Mouse (Mus musculus): ENCODE measurements around the gene Plxnd1. TPM values are rescaled to one million over a fixed set of nuclear protein-coding genes. Genes with fewer than 3 reads are reported as not detected.

Plxnd1 gene
- polyA plus RNA-seq, 1 experiment from 2014 or later: 23.8 TPM

DNA sequence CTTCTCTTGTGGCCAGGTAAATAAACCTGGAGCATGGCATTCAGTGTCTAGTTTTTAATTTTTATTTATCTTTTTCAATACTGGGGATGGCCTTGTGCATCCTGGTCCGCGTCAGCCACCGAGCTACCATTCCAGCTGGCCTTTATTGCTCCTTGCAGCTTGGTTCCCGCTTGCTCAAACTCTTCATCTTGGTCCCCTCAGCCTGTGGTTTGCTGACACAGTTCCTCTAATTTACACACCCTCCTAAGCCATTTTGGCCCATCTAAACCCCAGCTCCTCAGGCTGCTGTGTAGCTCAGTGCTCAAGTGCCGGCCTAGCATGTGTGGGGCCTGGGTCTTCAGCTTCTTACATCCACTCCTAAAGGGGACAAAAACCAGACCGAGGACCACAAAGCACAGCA lies 19.3 kb upstream of the Plxnd1 start:
- Histone ChIP-seq H3K36me3 (ENCODE audit: control insufficient read depth, insufficient read depth, low read length) (no peaks in the 10 kb centered on the region), H3K4me2 (ENCODE audit: low read depth) (no peak overlapping the region), H3K27ac (ENCODE audit: low read depth, low read length) (no peak overlapping the region), H3K4me1 (ENCODE audit: control insufficient read depth, insufficient read depth, low read length) (no peaks in the 10 kb centered on the region), H3K9me3 (ENCODE audit: control insufficient read depth, low read length) (no peaks in the 10 kb centered on the region), H3K4me3 (ENCODE audit: low read depth, low read length) (no peak overlapping the region), H3K27me3 (ENCODE audit: control insufficient read depth, insufficient read depth, low read length) (no peaks in the 10 kb centered on the region), H3K9ac (ENCODE audit: low read length) (no peak overlapping the region)
- ATAC-seq (ENCODE audit: insufficient read depth, low FRiP score, low TSS enrichment) (no peak), DNase-seq (ENCODE audit: low spot score) (no peak)
- 75% methylated on average over 6 of the region's 6 CpGs for WGBS

GRCm38 (mm10) chr6:116013687-116014086 lies 18.9 kb upstream of the Plxnd1 start:
- Histone ChIP-seq H3K4me1 (ENCODE audit: control insufficient read depth, insufficient read depth, low read length) (no peaks in the 10 kb centered on the region), H3K27me3 (ENCODE audit: control insufficient read depth, insufficient read depth, low read length) (no peaks in the 10 kb centered on the region), H3K9ac (ENCODE audit: low read length) (no peak overlapping the region), H3K9me3 (ENCODE audit: control insufficient read depth, low read length) (no peaks in the 10 kb centered on the region), H3K4me2 (ENCODE audit: low read depth) (no peak overlapping the region), H3K4me3 (ENCODE audit: low read depth, low read length) (no peak overlapping the region), H3K27ac (ENCODE audit: low read depth, low read length) (no peak overlapping the region), H3K36me3 (ENCODE audit: control insufficient read depth, insufficient read depth, low read length) (no peaks in the 10 kb centered on the region)
- WGBS: 65% methylated on average over 3 of the region's 3 CpGs
- no peak for DNase-seq (ENCODE audit: low spot score)
- ATAC-seq (ENCODE audit: insufficient read depth, low FRiP score, low TSS enrichment): no peak

DNA sequence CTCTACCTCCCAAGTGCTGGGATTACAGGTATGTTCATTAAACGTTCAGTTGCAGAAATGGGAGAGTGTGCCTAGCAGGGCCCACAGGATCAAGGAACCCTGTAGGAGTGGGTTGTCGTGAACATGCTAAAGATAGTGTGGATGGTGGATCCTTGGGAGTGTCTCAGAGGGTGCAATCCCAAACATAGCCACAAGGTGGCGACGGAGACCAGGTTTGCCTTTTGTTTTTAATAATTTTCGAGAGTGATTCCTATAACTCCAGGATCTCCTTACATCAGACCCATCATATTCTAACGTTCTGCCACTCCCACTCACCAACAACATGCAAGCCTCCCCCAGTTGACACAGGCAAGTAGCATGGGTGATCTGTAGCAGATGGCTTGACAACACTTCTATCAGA lies 15.7 kb upstream of the Plxnd1 start:
- Histone ChIP-seq H3K4me2 (ENCODE audit: low read depth) (no peak overlapping the region), H3K9me3 (ENCODE audit: control insufficient read depth, low read length) (no peaks in the 10 kb centered on the region), H3K4me1 (ENCODE audit: control insufficient read depth, insufficient read depth, low read length) (no peaks in the 10 kb centered on the region), H3K27ac (ENCODE audit: low read depth, low read length) (no peak overlapping the region), H3K36me3 (ENCODE audit: control insufficient read depth, insufficient read depth, low read length) (no peaks in the 10 kb centered on the region), H3K9ac (ENCODE audit: low read length) (no peak overlapping the region), H3K4me3 (ENCODE audit: low read depth, low read length) (no peak overlapping the region), H3K27me3 (ENCODE audit: control insufficient read depth, insufficient read depth, low read length) (no peaks in the 10 kb centered on the region)
- 3% methylated on average over 6 of the region's 6 CpGs for WGBS
- DNase-seq (ENCODE audit: low spot score) (peak; percentile 82), ATAC-seq (ENCODE audit: insufficient read depth, low FRiP score, low TSS enrichment) (no peak)

DNA sequence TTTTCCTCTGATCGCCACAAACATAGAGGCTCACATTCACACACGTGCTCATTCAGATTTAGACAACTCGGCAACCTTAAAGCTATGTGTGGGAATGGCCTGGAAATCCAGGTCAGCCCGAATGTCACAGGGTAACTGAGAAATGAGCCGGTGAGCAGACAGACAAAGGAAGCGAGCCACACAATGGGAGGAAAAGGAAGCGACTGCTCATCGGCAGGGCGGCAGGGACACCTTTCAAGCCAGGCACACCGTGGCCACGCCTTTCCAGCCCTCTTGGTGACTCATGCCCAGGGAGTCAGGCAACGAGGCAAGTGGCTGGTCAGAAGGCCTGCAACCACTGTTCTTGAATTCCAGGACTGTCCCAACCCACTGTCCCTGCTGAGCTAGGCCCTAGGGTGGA lies 14.6 kb upstream of the Plxnd1 start:
- 59% methylated on average over 12 of the region's 12 CpGs for WGBS
- no peaks in the 10 kb centered on the region for H3K36me3 ChIP-seq (ENCODE audit: control insufficient read depth, insufficient read depth, low read length)
- DNase-seq (ENCODE audit: low spot score): no peak
- H3K4me1 ChIP-seq (ENCODE audit: control insufficient read depth, insufficient read depth, low read length): no peaks in the 10 kb centered on the region
- no peak for ATAC-seq (ENCODE audit: insufficient read depth, low FRiP score, low TSS enrichment)
- H3K4me2 ChIP-seq (ENCODE audit: low read depth): no peak overlapping the region
- H3K9me3 ChIP-seq (ENCODE audit: control insufficient read depth, low read length): no peaks in the 10 kb centered on the region
- no peak overlapping the region for H3K9ac ChIP-seq (ENCODE audit: low read length)
- H3K4me3 ChIP-seq (ENCODE audit: low read depth, low read length): no peak overlapping the region
- no peak overlapping the region for H3K27ac ChIP-seq (ENCODE audit: low read depth, low read length)
- H3K27me3 ChIP-seq (ENCODE audit: control insufficient read depth, insufficient read depth, low read length): no peaks in the 10 kb centered on the region

DNA sequence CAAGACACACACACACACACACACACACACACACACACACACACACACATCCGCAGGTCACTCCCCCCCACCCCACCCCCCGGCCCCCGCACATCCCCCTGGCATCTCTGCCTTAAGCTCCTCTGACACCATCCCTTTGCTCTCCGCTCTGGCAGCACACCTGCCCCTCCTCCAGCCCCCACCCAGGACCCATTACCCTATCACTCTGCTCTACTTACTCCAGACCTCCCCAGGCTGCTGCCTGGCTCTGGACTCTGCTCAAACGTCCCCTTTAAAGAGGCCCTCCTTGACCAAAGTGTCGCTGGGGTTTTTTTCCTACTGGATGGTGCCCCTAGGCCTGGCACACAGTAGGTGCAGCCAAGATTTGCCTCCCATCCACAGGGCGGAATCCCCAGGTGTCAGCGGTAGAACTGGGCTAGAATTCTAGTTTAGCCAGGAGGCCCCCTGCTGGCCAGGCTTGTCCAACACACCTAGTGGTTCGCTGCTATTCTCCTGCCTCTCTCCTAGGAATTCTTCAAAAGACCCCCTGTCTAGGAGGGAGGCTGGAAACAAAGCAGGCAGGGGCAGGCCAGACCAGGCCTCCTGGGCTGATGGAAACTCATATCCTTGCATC lies 12.9 kb upstream of the Plxnd1 start:
- Histone ChIP-seq H3K4me2 (ENCODE audit: low read depth) (no peak overlapping the region), H3K27me3 (ENCODE audit: control insufficient read depth, insufficient read depth, low read length) (no peaks in the 10 kb centered on the region), H3K27ac (ENCODE audit: low read depth, low read length) (no peak overlapping the region), H3K9me3 (ENCODE audit: control insufficient read depth, low read length) (no peaks in the 10 kb centered on the region), H3K36me3 (ENCODE audit: control insufficient read depth, insufficient read depth, low read length) (no peaks in the 10 kb centered on the region), H3K4me1 (ENCODE audit: control insufficient read depth, insufficient read depth, low read length) (no peaks in the 10 kb centered on the region), H3K4me3 (ENCODE audit: low read depth, low read length) (no peak overlapping the region), H3K9ac (ENCODE audit: low read length) (no peak overlapping the region)
- peak; percentile 74 for DNase-seq (ENCODE audit: low spot score)
- ATAC-seq (ENCODE audit: insufficient read depth, low FRiP score, low TSS enrichment): peak; percentile 35; the same call in 1 of the 2 replicates
- under 1% methylated on average over 6 of the region's 9 CpGs for WGBS

GRCm38 (mm10) chr6:116006731-116007130 lies 11.9 kb upstream of the Plxnd1 start:
- H3K4me1 ChIP-seq (ENCODE audit: control insufficient read depth, insufficient read depth, low read length): no peaks in the 10 kb centered on the region
- WGBS: 36% methylated on average over 9 of the region's 9 CpGs

GRCm38 (mm10) chr6:116005959-116006288 lies 11.1 kb upstream of the Plxnd1 start:
- ATAC-seq (ENCODE audit: insufficient read depth, low FRiP score, low TSS enrichment): no peak
- Histone ChIP-seq H3K27me3 (ENCODE audit: control insufficient read depth, insufficient read depth, low read length) (no peaks in the 10 kb centered on the region), H3K9me3 (ENCODE audit: control insufficient read depth, low read length) (no peaks in the 10 kb centered on the region), H3K4me2 (ENCODE audit: low read depth) (no peak overlapping the region), H3K27ac (ENCODE audit: low read depth, low read length) (no peak overlapping the region), H3K36me3 (ENCODE audit: control insufficient read depth, insufficient read depth, low read length) (no peaks in the 10 kb centered on the region), H3K4me1 (ENCODE audit: control insufficient read depth, insufficient read depth, low read length) (no peaks in the 10 kb centered on the region), H3K4me3 (ENCODE audit: low read depth, low read length) (no peak overlapping the region), H3K9ac (ENCODE audit: low read length) (no peak overlapping the region)
- WGBS: 82% methylated on average over 4 of the region's 4 CpGs
- no peak for DNase-seq (ENCODE audit: low spot score)

More at GRCm38 (mm10) chr6:116006731-116007130, 11.9 kb upstream of the Plxnd1 start:
- Histone ChIP-seq H3K9me3 (ENCODE audit: control insufficient read depth, low read length) (no peaks in the 10 kb centered on the region), H3K9ac (ENCODE audit: low read length) (no peak overlapping the region; the same call in 1 of the 2 replicates), H3K36me3 (ENCODE audit: control insufficient read depth, insufficient read depth, low read length) (no peaks in the 10 kb centered on the region), H3K27me3 (ENCODE audit: control insufficient read depth, insufficient read depth, low read length) (no peaks in the 10 kb centered on the region), H3K27ac (ENCODE audit: low read depth, low read length) (peak overlapping the region; percentile 56; the same call in 1 of the 2 replicates), H3K4me2 (ENCODE audit: low read depth) (no peak overlapping the region), H3K4me3 (ENCODE audit: low read depth, low read length) (no peak overlapping the region)
- DNase-seq (ENCODE audit: low spot score) (no peak), ATAC-seq (ENCODE audit: insufficient read depth, low FRiP score, low TSS enrichment) (no peak)

GRCm38 (mm10) chr6:116005275-116005958 lies 10.6 kb upstream of the Plxnd1 start:
- no peaks in the 10 kb centered on the region for H3K4me1 ChIP-seq (ENCODE audit: control insufficient read depth, insufficient read depth, low read length)
- 77% methylated on average over 17 of the region's 17 CpGs for WGBS
- no peak overlapping the region for H3K9ac ChIP-seq (ENCODE audit: low read length)

DNA sequence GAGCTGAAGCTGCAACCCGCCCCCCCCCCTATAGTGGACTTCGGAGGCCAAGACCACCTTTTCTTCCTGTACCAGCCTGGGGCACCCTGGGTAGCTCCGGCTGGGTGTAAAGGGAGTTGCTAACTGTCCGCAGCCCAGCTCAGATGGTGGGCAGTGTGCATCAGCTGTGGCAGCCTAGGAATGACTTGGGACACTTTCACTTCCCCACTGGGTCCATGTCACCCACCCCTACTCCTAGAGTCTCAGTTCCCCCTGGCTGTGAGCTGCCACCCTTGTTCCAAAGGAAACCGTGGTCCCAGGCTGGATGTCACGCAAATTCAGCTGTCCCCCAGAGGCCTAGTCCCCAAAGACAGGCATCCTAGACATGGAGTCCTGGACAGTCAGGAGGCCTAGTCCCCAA lies 9.9 kb upstream of the Plxnd1 start:
- Histone ChIP-seq H3K27me3 (ENCODE audit: control insufficient read depth, insufficient read depth, low read length) (no peaks in the 10 kb centered on the region), H3K9me3 (ENCODE audit: control insufficient read depth, low read length) (no peaks in the 10 kb centered on the region), H3K36me3 (ENCODE audit: control insufficient read depth, insufficient read depth, low read length) (no peaks in the 10 kb centered on the region), H3K27ac (ENCODE audit: low read depth, low read length) (no peak overlapping the region), H3K4me3 (ENCODE audit: low read depth, low read length) (no peak overlapping the region), H3K9ac (ENCODE audit: low read length) (no peak overlapping the region), H3K4me1 (ENCODE audit: control insufficient read depth, insufficient read depth, low read length) (no peaks in the 10 kb centered on the region), H3K4me2 (ENCODE audit: low read depth) (no peak overlapping the region)
- no peak for ATAC-seq (ENCODE audit: insufficient read depth, low FRiP score, low TSS enrichment)
- no peak for DNase-seq (ENCODE audit: low spot score)
- 76% methylated on average over 6 of the region's 6 CpGs for WGBS

More at GRCm38 (mm10) chr6:116005275-116005958, 10.6 kb upstream of the Plxnd1 start:
- Histone ChIP-seq H3K36me3 (ENCODE audit: control insufficient read depth, insufficient read depth, low read length) (no peaks in the 10 kb centered on the region), H3K4me3 (ENCODE audit: low read depth, low read length) (no peak overlapping the region), H3K4me2 (ENCODE audit: low read depth) (no peak overlapping the region), H3K27ac (ENCODE audit: low read depth, low read length) (no peak overlapping the region), H3K9me3 (ENCODE audit: control insufficient read depth, low read length) (no peaks in the 10 kb centered on the region), H3K27me3 (ENCODE audit: control insufficient read depth, insufficient read depth, low read length) (no peaks in the 10 kb centered on the region)
- DNase-seq (ENCODE audit: low spot score) (no peak), ATAC-seq (ENCODE audit: insufficient read depth, low FRiP score, low TSS enrichment) (no peak)

Measured in neural tube, embryonic 11.5 days (tissue).